Mouse (Mus musculus) stomach, embryonic 16.5 days (tissue): ENCODE measurements around the gene Ccnk. TPM values are rescaled to one million over a fixed set of nuclear protein-coding genes. Genes with fewer than 3 reads are reported as not detected.

ENCODE experiments used
- ATAC-seq: fragments of 200-750 bp; cut with Nextera tagmentation; 2 replicates; pipeline ENCODE4 v1.8.0; 2017; ENCODE audit warnings: moderate number of reproducible peaks, moderate TSS enrichment; ENCODE audit not compliant: insufficient read depth, low FRiP score
- H3K27ac ChIP-seq: fragments of 300-500 bp; sonication (generic); 2 replicates; pipeline ENCODE4 v1.5.1; 2014; ENCODE audit warnings: low read length
- H3K27me3 ChIP-seq: fragments of 300-500 bp; sonication (generic); 2 replicates; pipeline ENCODE4 v1.6.1; 2014; ENCODE audit warnings: low read length, control low read depth, mixed read lengths; ENCODE audit not compliant: control insufficient read depth, insufficient read depth
- H3K36me3 ChIP-seq: fragments of 300-500 bp; sonication (generic); 2 replicates; pipeline ENCODE4 v1.6.1; 2014; ENCODE audit warnings: low read length; ENCODE audit not compliant: control insufficient read depth, insufficient read depth
- H3K4me1 ChIP-seq: fragments of 300-500 bp; sonication (generic); 2 replicates; pipeline ENCODE4 v1.6.1; 2014; ENCODE audit warnings: low read length, control low read depth, mixed read lengths; ENCODE audit not compliant: control insufficient read depth, insufficient read depth
- H3K4me2 ChIP-seq: fragments of 300-500 bp; sonication (generic); 2 replicates; pipeline ENCODE4 v1.6.1; 2014; ENCODE audit warnings: low read depth, low read length, mixed read lengths
- H3K4me3 ChIP-seq: fragments of 300-500 bp; sonication (generic); replicated peaks from 2 replicates; pipeline ENCODE4 v1.5.1; 2014; ENCODE audit warnings: mild to moderate bottlenecking, low read length
- H3K9ac ChIP-seq: fragments of 300-500 bp; sonication (generic); 2 replicates; pipeline ENCODE4 v1.6.1; 2014; ENCODE audit warnings: low read length
- H3K9me3 ChIP-seq: fragments of 300-500 bp; sonication (generic); replicated peaks from 2 replicates; pipeline ENCODE4 v1.6.1; 2016; ENCODE audit warnings: low read length, control low read depth; ENCODE audit not compliant: control insufficient read depth
- WGBS: fragments of 180-500 bp; shearing (Covaris S2); extraction: QIAGEN DNeasy Blood & Tissue Kit; methylation state at CpG from one replicate; pipeline ENCODE4 v1.1.7; 2014; 5-methylcytosine and 5-hydroxymethylcytosine counted together
- polyA plus RNA-seq: library from polyadenylated mRNA; unstranded; fragments of >200 nt; fragmentation: Nextera tagmentation; extraction: Ambion mirVana; gene quantifications from 2 replicates; pipeline ENCODE4 v1.2.1, GENCODE M21; 2015

Gene Ccnk
- polyA plus RNA-seq, 1 experiment from 2014 or later: 2.5 TPM

DNA sequence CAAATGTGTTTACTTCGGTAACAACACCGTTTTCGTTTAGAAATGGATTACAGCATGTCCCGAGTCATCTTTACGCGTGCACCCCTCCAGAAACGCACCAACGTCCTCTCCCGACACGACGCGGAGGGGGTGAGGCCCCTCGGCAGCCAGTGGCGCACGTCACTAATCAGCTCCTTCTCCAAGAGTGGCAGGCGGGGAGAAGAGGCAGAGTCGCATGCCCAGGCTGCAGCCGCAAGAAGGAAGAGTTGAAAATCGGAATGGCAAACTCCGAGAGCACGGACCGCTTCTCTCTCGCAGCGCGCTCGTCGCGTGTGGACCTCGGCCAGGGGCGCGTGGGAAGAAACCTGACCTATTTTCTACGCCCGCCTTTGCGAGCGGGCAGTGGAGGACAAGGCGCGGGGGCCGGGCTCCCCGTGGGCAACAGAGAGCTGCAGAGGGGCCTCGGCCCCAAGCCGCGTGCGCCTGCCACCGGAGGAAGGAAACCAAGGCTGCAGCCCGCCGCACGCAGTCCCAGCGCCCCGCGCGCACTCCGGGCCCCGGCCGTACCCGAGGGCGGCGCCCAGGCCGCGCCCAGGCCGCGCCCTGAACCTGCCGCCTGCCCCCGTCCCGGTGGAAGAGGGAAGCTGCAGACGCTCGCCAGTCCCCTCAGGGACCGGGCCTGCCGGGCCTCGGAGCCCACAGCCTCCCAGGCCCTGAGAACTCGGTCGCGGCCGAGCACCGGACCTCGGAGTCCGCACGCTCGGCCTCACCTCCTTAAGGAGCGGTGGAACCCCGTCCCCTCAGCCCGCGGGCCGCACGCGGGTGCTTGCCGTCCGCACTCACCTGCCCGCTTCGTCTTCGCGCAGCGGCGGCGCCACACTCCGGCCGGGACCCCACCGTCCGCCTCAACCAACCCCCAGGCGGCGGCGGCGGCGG lies 791 bp upstream of the Ccnk start:
- Histone ChIP-seq H3K4me1 (peaks cover 29% of the 10 kb centered on the region), H3K4me2 (peak overlapping the region; percentile 91), H3K4me3 (peak overlapping the region; percentile 98), H3K27ac (peak overlapping the region; percentile 97), H3K27me3 (no peaks in the 10 kb centered on the region), H3K36me3 (no peaks in the 10 kb centered on the region), H3K9ac (peak overlapping the region; percentile 99), H3K9me3 (no peaks in the 10 kb centered on the region)
- peak; percentile 41; the same call in 1 of the 2 replicates for ATAC-seq
- WGBS: under 1% methylated on average over 102 of the region's 103 CpGs

- H3K9ac ChIP-seq: peak within 1 kb of the TSS; percentile 99
- no peaks in the 10 kb centered on the region for H3K9me3 ChIP-seq
- peak within 1 kb of the TSS; percentile 98 for H3K4me3 ChIP-seq
- WGBS: 0% methylated on average over 9 of the region's 9 CpGs
- H3K27me3 ChIP-seq: no peaks in the 10 kb centered on the region
- peak within 1 kb of the TSS; percentile 91 for H3K4me2 ChIP-seq
- no peaks in the 10 kb centered on the region for H3K36me3 ChIP-seq
- peaks cover 29% of the 10 kb centered on the region for H3K4me1 ChIP-seq
- no peak for ATAC-seq
- H3K27ac ChIP-seq: peak within 1 kb of the TSS; percentile 97
These were observed 296 bp upstream of the Ccnk start, which contains the start of gene Setd3 for GRCm38 (mm10) chr12:108179246-108179320. Setd3 (minus strand) TSS chr12:108179314.

DNA sequence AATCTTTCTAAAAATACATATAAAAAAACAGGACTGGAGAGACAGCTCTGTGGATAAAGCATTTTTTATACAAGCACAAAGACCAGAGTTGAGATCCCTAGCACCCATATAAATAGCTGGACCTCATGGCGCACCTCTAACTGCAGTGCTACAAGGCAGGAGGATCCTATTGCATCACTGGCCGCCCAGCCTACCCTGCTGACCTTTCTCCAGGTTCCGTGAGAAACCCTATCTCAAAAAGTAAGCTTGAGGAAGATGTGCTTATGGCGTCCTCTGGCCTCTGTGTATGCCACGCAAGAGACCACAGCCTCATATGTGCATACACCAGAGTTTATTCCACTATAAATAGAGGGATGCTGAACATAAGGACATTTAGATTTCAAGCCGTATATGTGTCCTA lies 2.3 kb downstream of the Ccnk start:
- H3K4me1 ChIP-seq: peaks cover 20% of the 10 kb centered on the region
- peaks cover 4% of the 10 kb centered on the region for H3K36me3 ChIP-seq
- no peak overlapping the region for H3K4me3 ChIP-seq
- no peak overlapping the region for H3K27ac ChIP-seq
- H3K27me3 ChIP-seq: no peaks in the 10 kb centered on the region
- H3K4me2 ChIP-seq: no peak overlapping the region
- H3K9ac ChIP-seq: no peak overlapping the region
- no peak for ATAC-seq
- 91% methylated on average over 6 of the region's 6 CpGs for WGBS
- H3K9me3 ChIP-seq: no peaks in the 10 kb centered on the region

DNA sequence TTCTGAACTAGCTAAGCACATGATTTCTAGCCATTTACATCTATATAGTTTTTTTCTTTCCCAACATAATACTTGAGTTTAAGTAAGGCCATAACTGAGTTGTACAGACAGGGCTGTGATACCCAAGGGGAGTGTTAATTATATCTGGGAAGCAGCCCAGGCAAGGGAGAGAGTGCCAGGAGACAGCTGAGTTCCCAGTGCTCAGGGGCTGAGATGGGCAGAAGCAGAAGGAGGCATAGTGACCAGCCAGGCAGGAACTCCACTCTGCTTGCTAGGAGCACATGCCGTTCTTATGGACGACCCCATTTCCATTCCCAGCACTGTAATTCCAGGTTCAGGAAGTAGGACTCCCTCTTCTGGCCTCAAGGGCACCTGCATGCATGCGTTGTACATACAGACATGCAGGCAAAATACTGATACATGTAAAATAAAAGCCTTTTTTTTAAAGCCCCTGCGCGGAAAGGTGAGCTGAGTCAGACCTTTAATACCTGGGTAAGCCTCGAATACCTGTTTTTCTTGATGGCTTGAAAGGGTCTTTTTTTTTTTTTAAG lies 8.2 kb downstream of the Ccnk start:
- H3K4me1 ChIP-seq: no peaks in the 10 kb centered on the region
- WGBS: 90% methylated on average over 6 of the region's 6 CpGs
- H3K4me2 ChIP-seq: no peak overlapping the region
- ATAC-seq: no peak
- H3K4me3 ChIP-seq: no peak overlapping the region
- no peak overlapping the region for H3K9ac ChIP-seq
- no peaks in the 10 kb centered on the region for H3K27me3 ChIP-seq
- H3K9me3 ChIP-seq: no peaks in the 10 kb centered on the region
- no peak overlapping the region for H3K27ac ChIP-seq
- H3K36me3 ChIP-seq: peaks cover 17% of the 10 kb centered on the region

DNA sequence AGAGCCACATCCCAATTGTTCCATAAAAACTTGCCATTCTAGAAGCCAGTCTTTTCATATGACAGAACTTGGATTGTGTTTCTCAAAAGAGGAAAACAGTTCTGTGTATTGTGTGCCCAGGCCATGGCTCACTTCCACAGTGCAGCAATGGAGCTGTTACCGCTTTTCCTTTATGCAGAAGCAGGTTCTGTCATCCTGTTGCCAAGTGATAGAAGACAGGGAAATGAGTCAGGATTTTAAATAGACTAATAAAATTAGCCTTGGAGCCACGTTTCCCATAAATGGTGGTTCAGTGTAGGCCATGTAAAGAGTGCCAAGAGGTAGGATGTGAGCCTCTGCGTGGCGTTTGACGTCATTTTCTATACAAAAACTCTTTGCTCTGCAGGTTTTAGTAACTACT lies 14.5 kb downstream of the Ccnk start:
- Histone ChIP-seq H3K27ac (no peak overlapping the region; the same call in 1 of the 2 replicates), H3K4me2 (no peak overlapping the region), H3K4me1 (no peaks in the 10 kb centered on the region), H3K9me3 (no peaks in the 10 kb centered on the region), H3K36me3 (peaks cover 19% of the 10 kb centered on the region), H3K4me3 (no peak overlapping the region), H3K27me3 (no peaks in the 10 kb centered on the region), H3K9ac (no peak overlapping the region)
- 83% methylated on average over 5 of the region's 5 CpGs for WGBS
- ATAC-seq: peak; percentile 37; the same call in 1 of the 2 replicates

GRCm38 (mm10) chr12:108195761-108196160 lies 16.4 kb downstream of the Ccnk start:
- H3K36me3 ChIP-seq: peaks cover 23% of the 10 kb centered on the region

GRCm38 (mm10) chr12:108198447-108198846 lies 19.1 kb downstream of the Ccnk start:
- Histone ChIP-seq H3K9me3 (no peaks in the 10 kb centered on the region), H3K27me3 (no peaks in the 10 kb centered on the region), H3K9ac (no peak overlapping the region), H3K36me3 (peaks cover 31% of the 10 kb centered on the region), H3K4me3 (no peak overlapping the region), H3K27ac (no peak overlapping the region), H3K4me2 (no peak overlapping the region), H3K4me1 (no peaks in the 10 kb centered on the region)
- no peak for ATAC-seq
- WGBS: 82% methylated on average over 4 of the region's 4 CpGs

More at GRCm38 (mm10) chr12:108195761-108196160, 16.4 kb downstream of the Ccnk start:
- Histone ChIP-seq H3K27me3 (no peaks in the 10 kb centered on the region), H3K9me3 (no peaks in the 10 kb centered on the region), H3K4me3 (no peak overlapping the region), H3K9ac (no peak overlapping the region), H3K4me1 (no peaks in the 10 kb centered on the region), H3K27ac (no peak overlapping the region), H3K4me2 (no peak overlapping the region)
- ATAC-seq: no peak
- WGBS: 92% methylated on average over 11 of the region's 11 CpGs

GRCm38 (mm10) chr12:108200094-108200493 lies 20.7 kb downstream of the Ccnk start:
- H3K4me2 ChIP-seq: no peak overlapping the region
- H3K27me3 ChIP-seq: no peaks in the 10 kb centered on the region
- H3K9me3 ChIP-seq: no peaks in the 10 kb centered on the region
- peaks cover 40% of the 10 kb centered on the region for H3K36me3 ChIP-seq
- no peak overlapping the region for H3K27ac ChIP-seq
- WGBS: 79% methylated on average over 1 of the region's 1 CpGs
- no peak overlapping the region for H3K4me3 ChIP-seq
- ATAC-seq: no peak
- H3K9ac ChIP-seq: no peak overlapping the region
- H3K4me1 ChIP-seq: no peaks in the 10 kb centered on the region

DNA sequence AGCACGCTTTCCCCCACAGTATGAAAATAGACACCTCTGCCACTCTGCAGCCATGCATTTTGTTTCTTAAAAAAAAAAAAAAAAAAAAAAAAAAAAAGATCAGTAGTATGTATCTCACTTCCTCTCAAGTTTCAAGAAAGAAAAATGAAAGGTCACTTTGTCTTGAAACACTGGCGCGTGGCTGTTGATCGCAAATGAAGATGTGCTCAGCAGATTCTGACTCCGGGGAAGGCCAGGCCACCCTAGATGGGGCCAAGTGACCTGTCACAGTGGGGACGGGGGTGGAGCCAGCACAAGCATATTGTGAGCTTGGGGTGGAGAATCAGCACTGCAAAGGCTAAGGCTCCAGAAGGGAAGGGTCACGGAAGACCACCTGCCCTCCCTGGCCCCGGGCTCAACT lies 24.5 kb downstream of the Ccnk start:
- H3K9ac ChIP-seq: no peak overlapping the region
- no peak for ATAC-seq
- H3K4me2 ChIP-seq: no peak overlapping the region
- H3K4me3 ChIP-seq: no peak overlapping the region
- no peaks in the 10 kb centered on the region for H3K27me3 ChIP-seq
- H3K9me3 ChIP-seq: no peaks in the 10 kb centered on the region
- 78% methylated on average over 8 of the region's 8 CpGs for WGBS
- 0 out of 2 replicates have a peak, but pooled peaks cover 3% of the 10 kb centered on the region for H3K4me1 ChIP-seq
- peaks cover 29% of the 10 kb centered on the region for H3K36me3 ChIP-seq
- no peak overlapping the region for H3K27ac ChIP-seq
